Mouse (Mus musculus) yolk sac, embryonic 10.5 days (tissue): ENCODE results near the gene Gm3327.
"Not testable (repeated sequence)": the region's sequence is repeated elsewhere in the genome, so short reads cannot be mapped to it uniquely, and the experiment has no call there.

ENCODE experiments used
- DNase-seq: peaks from one replicate; pipeline ENCODE4 v3.0.0-alpha.2; 2017; ENCODE audit warnings: low spot score

The Gm3327 gene

GRCm38 (mm10) chr14:44123551-44123950 is at the start of gene Gm3327:
Gene Gm3327 (plus strand): TSS chr14:44123851.
- DNase-seq = not testable (repeated sequence)

- DNase-seq = peak; percentile 58
Measured at GRCm38 (mm10) chr14:44077785-44078341, 45.8 kb upstream of the Gm3327 start.

- not testable (repeated sequence) for DNase-seq
Measured at GRCm38 (mm10) chr14:44086588-44086987, 37.1 kb upstream of the Gm3327 start.

- DNase-seq = not testable (repeated sequence)
Measured at GRCm38 (mm10) chr14:44087535-44087934, 36.1 kb upstream of the Gm3327 start.

- not testable (repeated sequence) for DNase-seq
Measured at GRCm38 (mm10) chr14:44091524-44091923, 32.1 kb upstream of the Gm3327 start.

- DNase-seq = peak; percentile 44
Measured at GRCm38 (mm10) chr14:44094445-44094844, 29.2 kb upstream of the Gm3327 start.

- DNase-seq = not testable (repeated sequence)
Measured at GRCm38 (mm10) chr14:44100030-44100429, 23.6 kb upstream of the Gm3327 start.

- not testable (repeated sequence) for DNase-seq
Measured at GRCm38 (mm10) chr14:44102354-44102753, 21.3 kb upstream of the Gm3327 start, which contains the start of gene Ear2. Gene Ear2 (plus strand): TSS chr14:44102654.

- DNase-seq = no peak
Measured at GRCm38 (mm10) chr14:44110981-44111380, 12.7 kb upstream of the Gm3327 start.
